Mouse (Mus musculus): Measurements from ENCODE around the gene Nkg7. TPM values are rescaled to one million over a fixed set of nuclear protein-coding genes. Genes with fewer than 3 reads are reported as not detected.

The Nkg7 gene
- polyA plus RNA-seq, 1 experiment from 2014 or later, result 0.45 TPM

GRCm38 (mm10) chr7:43442684-43443083 lies 5.8 kb downstream of the Nkg7 start:
- H3K4me2 ChIP-seq (ENCODE audit: low read length), result peak overlapping the region; percentile 94
- H3K27me3 ChIP-seq (replicated peaks; ENCODE audit: control insufficient read depth, insufficient read depth, low read length), result no peaks in the 10 kb centered on the region
- ATAC-seq, result 0 out of 2 replicates have a peak, but pooled peaks have one; percentile 1
- H3K36me3 ChIP-seq (ENCODE audit: control insufficient read depth, insufficient read depth, low read length), result no peaks in the 10 kb centered on the region
- peak overlapping the region; percentile 61 for H3K4me3 ChIP-seq (ENCODE audit: low read length)
- H3K4me1 ChIP-seq (ENCODE audit: control insufficient read depth, insufficient read depth, low read depth, low read length), result peaks cover 18% of the 10 kb centered on the region
- H3K9ac ChIP-seq (ENCODE audit: low read depth, low read length), result peak overlapping the region; percentile 77
- 13% methylated on average over 9 of the region's 9 CpGs for WGBS
- H3K9me3 ChIP-seq (ENCODE audit: control insufficient read depth, low read length), result no peaks in the 10 kb centered on the region
- H3K27ac ChIP-seq (ENCODE audit: low read depth, low read length), result peak overlapping the region; percentile 93

GRCm38 (mm10) chr7:43443126-43443916 lies 6.4 kb downstream of the Nkg7 start:
- H3K36me3 ChIP-seq (ENCODE audit: control insufficient read depth, insufficient read depth, low read length), result no peaks in the 10 kb centered on the region
- peak; percentile 83 for ATAC-seq
- no peaks in the 10 kb centered on the region for H3K9me3 ChIP-seq (ENCODE audit: control insufficient read depth, low read length)
- peak overlapping the region; percentile 61 for H3K4me3 ChIP-seq (ENCODE audit: low read length)
- under 1% methylated on average over 36 of the region's 36 CpGs for WGBS
- H3K27ac ChIP-seq (ENCODE audit: low read depth, low read length), result peak overlapping the region; percentile 93
- H3K9ac ChIP-seq (ENCODE audit: low read depth, low read length), result peak overlapping the region; percentile 77
- H3K4me1 ChIP-seq (ENCODE audit: control insufficient read depth, insufficient read depth, low read depth, low read length), result peaks cover 18% of the 10 kb centered on the region
- H3K27me3 ChIP-seq (replicated peaks; ENCODE audit: control insufficient read depth, insufficient read depth, low read length), result no peaks in the 10 kb centered on the region
- H3K4me2 ChIP-seq (ENCODE audit: low read length), result peak overlapping the region; percentile 94

DNA sequence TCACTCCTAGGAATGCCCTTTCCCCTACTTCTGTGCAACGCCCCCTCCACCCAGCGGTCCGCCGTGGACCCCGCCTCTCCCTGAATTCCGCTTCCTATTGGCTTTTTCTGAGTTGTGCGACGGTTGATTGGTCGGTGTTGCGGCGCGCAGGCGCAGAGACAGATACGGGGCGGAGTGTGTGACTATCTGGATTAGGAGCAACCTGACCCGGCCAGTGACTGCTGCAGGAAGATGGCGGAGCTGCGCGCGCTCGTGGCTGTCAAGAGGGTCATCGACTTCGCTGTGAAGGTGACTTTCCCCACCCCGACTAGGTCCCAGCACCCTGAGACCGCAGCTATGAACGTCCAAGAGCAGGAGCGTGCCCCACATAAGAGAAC lies 7.0 kb downstream of the Nkg7 start, which contains the start of the genes Etfb and Gm45233:
TSS of gene Etfb (plus strand) at position 167 of the 377 bp plus-strand sequence.
TSS of gene Gm45233 (plus strand) at position 212 of the 377 bp plus-strand sequence.
- 0% methylated on average over 27 of the region's 27 CpGs for WGBS
- Histone ChIP-seq H3K4me3 (ENCODE audit: low read length) (peak within 1 kb of the TSS; percentile 61), H3K4me1 (ENCODE audit: control insufficient read depth, insufficient read depth, low read depth, low read length) (peaks cover 18% of the 10 kb centered on the region), H3K27ac (ENCODE audit: low read depth, low read length) (peak within 1 kb of the TSS; percentile 93), H3K27me3 (replicated peaks; ENCODE audit: control insufficient read depth, insufficient read depth, low read length) (no peaks in the 10 kb centered on the region), H3K9ac (ENCODE audit: low read depth, low read length) (peak within 1 kb of the TSS; percentile 77), H3K36me3 (ENCODE audit: control insufficient read depth, insufficient read depth, low read length) (no peaks in the 10 kb centered on the region), H3K4me2 (ENCODE audit: low read length) (peak within 1 kb of the TSS; percentile 94), H3K9me3 (ENCODE audit: control insufficient read depth, low read length) (no peaks in the 10 kb centered on the region)
- peak; percentile 98 for ATAC-seq

DNA sequence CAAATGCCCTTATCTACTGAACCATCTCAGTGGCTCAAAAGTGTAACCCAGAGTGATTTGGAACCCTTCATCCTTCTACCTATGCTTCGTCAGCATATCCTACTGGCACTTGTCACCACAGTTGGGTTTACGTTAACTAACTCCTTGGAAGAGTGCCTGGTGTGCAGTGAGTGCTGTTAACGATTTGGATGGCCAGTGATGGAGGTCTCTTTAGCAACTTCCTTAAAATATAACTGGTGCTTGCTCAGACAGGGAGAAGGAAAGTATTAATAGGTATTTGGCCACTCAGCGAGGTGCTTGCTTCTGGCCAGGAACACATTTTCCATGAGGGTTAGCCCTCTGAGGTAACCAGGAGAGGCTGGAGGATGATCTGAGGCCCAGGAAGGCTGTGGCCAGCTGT lies 10.9 kb downstream of the Nkg7 start:
- Histone ChIP-seq H3K9ac (ENCODE audit: low read depth, low read length) (no peak overlapping the region), H3K4me2 (ENCODE audit: low read length) (no peak overlapping the region), H3K27me3 (replicated peaks; ENCODE audit: control insufficient read depth, insufficient read depth, low read length) (no peaks in the 10 kb centered on the region), H3K9me3 (ENCODE audit: control insufficient read depth, low read length) (no peaks in the 10 kb centered on the region), H3K27ac (ENCODE audit: low read depth, low read length) (no peak overlapping the region), H3K36me3 (ENCODE audit: control insufficient read depth, insufficient read depth, low read length) (peaks cover 6% of the 10 kb centered on the region), H3K4me1 (ENCODE audit: control insufficient read depth, insufficient read depth, low read depth, low read length) (peaks cover 13% of the 10 kb centered on the region), H3K4me3 (ENCODE audit: low read length) (no peak overlapping the region)
- 93% methylated on average over 4 of the region's 4 CpGs for WGBS
- no peak for ATAC-seq

- Histone ChIP-seq H3K36me3 (ENCODE audit: control insufficient read depth, insufficient read depth, low read length) (peaks cover 9% of the 10 kb centered on the region), H3K9ac (ENCODE audit: low read depth, low read length) (no peak overlapping the region), H3K27me3 (replicated peaks; ENCODE audit: control insufficient read depth, insufficient read depth, low read length) (no peaks in the 10 kb centered on the region), H3K9me3 (ENCODE audit: control insufficient read depth, low read length) (no peaks in the 10 kb centered on the region), H3K27ac (ENCODE audit: low read depth, low read length) (no peak overlapping the region), H3K4me1 (ENCODE audit: control insufficient read depth, insufficient read depth, low read depth, low read length) (peaks cover 10% of the 10 kb centered on the region), H3K4me3 (ENCODE audit: low read length) (no peak overlapping the region), H3K4me2 (ENCODE audit: low read length) (no peak overlapping the region)
- ATAC-seq, result no peak
- WGBS, result 98% methylated on average over 2 of the region's 3 CpGs
Observed at GRCm38 (mm10) chr7:43448246-43448645, 11.4 kb downstream of the Nkg7 start.

DNA sequence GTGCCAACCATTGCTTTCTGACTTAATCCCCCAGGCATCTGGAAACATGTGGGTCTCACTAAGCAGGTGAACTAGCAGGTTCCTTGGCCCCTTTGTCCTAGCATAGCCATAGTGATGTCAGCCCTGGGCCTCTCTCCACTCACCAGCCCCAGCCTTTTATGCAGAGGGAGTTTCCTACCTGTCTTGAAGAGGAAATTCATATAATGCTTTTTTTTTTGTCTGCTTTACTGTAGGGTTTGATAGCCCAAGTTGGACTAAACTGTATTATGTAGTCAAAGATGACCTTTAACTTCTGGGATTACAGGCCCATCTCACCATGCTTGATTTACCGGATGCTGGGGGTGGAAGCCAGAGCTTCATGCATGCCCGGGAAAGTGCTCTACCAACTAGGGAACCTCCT lies 12.9 kb downstream of the Nkg7 start:
- Histone ChIP-seq H3K36me3 (ENCODE audit: control insufficient read depth, insufficient read depth, low read length) (peaks cover 17% of the 10 kb centered on the region), H3K4me1 (ENCODE audit: control insufficient read depth, insufficient read depth, low read depth, low read length) (peaks cover 3% of the 10 kb centered on the region), H3K9ac (ENCODE audit: low read depth, low read length) (no peak overlapping the region), H3K4me2 (ENCODE audit: low read length) (no peak overlapping the region), H3K27ac (ENCODE audit: low read depth, low read length) (no peak overlapping the region), H3K9me3 (ENCODE audit: control insufficient read depth, low read length) (no peaks in the 10 kb centered on the region), H3K4me3 (ENCODE audit: low read length) (no peak overlapping the region), H3K27me3 (replicated peaks; ENCODE audit: control insufficient read depth, insufficient read depth, low read length) (no peaks in the 10 kb centered on the region)
- WGBS, result 98% methylated on average over 2 of the region's 2 CpGs
- no peak for ATAC-seq

DNA sequence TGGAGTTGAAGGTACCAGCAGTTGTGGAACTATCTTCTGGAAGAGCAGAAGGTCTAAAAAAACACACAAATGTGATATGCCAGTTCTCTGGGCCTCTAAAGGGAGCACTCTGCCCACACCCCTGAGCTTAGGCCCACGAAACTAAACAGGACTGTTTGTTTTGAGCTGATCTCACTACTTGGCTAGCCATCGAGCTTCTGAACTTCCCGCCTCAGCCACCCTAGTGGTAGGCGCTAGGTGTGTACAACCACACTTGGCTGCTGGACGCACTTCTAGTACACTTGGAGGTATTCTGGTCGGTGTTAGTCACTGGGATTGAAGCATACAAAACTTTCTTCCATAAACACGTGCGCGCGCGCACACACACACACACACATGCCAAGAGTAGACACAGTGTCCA lies 14.9 kb downstream of the Nkg7 start:
- 94% methylated on average over 11 of the region's 11 CpGs for WGBS
- H3K9me3 ChIP-seq (ENCODE audit: control insufficient read depth, low read length), result no peaks in the 10 kb centered on the region
- no peak overlapping the region for H3K4me2 ChIP-seq (ENCODE audit: low read length)
- H3K4me3 ChIP-seq (ENCODE audit: low read length), result no peak overlapping the region
- peaks cover 25% of the 10 kb centered on the region for H3K36me3 ChIP-seq (ENCODE audit: control insufficient read depth, insufficient read depth, low read length)
- H3K27me3 ChIP-seq (replicated peaks; ENCODE audit: control insufficient read depth, insufficient read depth, low read length), result no peaks in the 10 kb centered on the region
- H3K27ac ChIP-seq (ENCODE audit: low read depth, low read length), result no peak overlapping the region
- no peak overlapping the region for H3K9ac ChIP-seq (ENCODE audit: low read depth, low read length)
- no peak for ATAC-seq
- H3K4me1 ChIP-seq (ENCODE audit: control insufficient read depth, insufficient read depth, low read depth, low read length), result no peaks in the 10 kb centered on the region

DNA sequence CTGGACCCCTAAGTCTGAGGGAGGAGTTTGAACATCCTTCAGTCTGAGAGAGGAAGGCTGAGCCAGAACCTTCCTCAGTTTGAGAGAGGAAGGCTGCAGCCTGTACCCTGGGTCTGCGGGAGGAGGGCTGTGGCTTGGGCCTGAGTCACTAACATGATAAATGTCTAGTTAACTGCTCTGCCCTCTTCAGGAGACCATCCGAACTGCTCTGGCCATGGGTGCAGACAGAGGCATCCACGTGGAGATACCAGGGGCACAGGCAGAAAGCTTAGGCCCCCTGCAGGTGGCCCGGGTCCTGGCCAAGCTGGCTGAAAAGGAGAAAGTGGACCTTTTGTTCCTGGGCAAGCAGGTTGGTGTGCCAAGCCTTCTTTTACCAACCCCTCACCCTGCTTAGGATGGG lies 15.7 kb downstream of the Nkg7 start:
- WGBS, result 50% methylated on average over 4 of the region's 4 CpGs
- peaks cover 34% of the 10 kb centered on the region for H3K36me3 ChIP-seq (ENCODE audit: control insufficient read depth, insufficient read depth, low read length)

DNA sequence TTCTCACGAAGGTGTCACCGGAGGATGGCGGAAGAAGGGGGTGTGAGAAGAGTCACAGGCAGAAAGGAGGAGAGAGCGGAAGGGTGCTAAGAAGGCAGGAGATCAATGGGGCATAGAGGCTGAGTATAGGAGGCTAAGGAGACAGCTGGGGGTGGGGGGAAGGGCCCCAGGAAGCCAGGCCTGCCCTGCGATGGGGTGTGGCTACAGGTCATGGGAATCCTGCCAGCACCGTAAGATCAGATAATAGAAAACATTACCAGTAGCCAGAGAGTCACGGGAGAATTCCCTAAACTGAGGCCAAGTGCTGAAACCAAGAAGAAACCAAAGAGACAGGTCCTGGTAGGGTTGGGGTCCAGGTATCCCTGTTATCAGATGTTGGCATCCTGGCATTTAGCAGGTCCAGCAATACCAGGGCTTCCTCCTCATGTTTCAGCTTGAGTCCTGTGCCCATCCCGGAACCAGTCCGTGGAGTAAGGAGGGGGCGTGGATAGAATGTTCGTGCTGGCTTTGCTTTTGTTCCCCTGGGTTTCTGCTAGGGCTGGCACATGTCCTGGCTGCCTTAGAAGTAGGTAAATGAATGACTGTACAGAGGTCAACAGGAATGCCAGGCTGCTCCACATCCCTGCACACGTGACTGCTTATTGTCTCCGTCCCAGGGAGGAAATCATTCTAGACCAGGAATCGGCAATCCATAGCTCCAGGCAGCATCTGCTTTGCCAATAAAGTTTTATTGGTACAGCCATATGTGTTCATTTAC lies 16.9 kb downstream of the Nkg7 start:
- no peaks in the 10 kb centered on the region for H3K4me1 ChIP-seq (ENCODE audit: control insufficient read depth, insufficient read depth, low read depth, low read length)
- 87% methylated on average over 14 of the region's 14 CpGs for WGBS
- ATAC-seq, result no peak
- peaks cover 36% of the 10 kb centered on the region for H3K36me3 ChIP-seq (ENCODE audit: control insufficient read depth, insufficient read depth, low read length)
- no peak overlapping the region for H3K4me3 ChIP-seq (ENCODE audit: low read length)
- H3K9ac ChIP-seq (ENCODE audit: low read depth, low read length), result no peak overlapping the region
- no peaks in the 10 kb centered on the region for H3K9me3 ChIP-seq (ENCODE audit: control insufficient read depth, low read length)
- no peaks in the 10 kb centered on the region for H3K27me3 ChIP-seq (replicated peaks; ENCODE audit: control insufficient read depth, insufficient read depth, low read length)
- no peak overlapping the region for H3K4me2 ChIP-seq (ENCODE audit: low read length)
- H3K27ac ChIP-seq (ENCODE audit: low read depth, low read length), result no peak overlapping the region

More for the DNA sequence above, 15.7 kb downstream of the Nkg7 start:
- no peak for ATAC-seq
- Histone ChIP-seq H3K4me1 (ENCODE audit: control insufficient read depth, insufficient read depth, low read depth, low read length) (no peaks in the 10 kb centered on the region), H3K4me2 (ENCODE audit: low read length) (no peak overlapping the region), H3K27me3 (replicated peaks; ENCODE audit: control insufficient read depth, insufficient read depth, low read length) (no peaks in the 10 kb centered on the region), H3K9me3 (ENCODE audit: control insufficient read depth, low read length) (no peaks in the 10 kb centered on the region), H3K9ac (ENCODE audit: low read depth, low read length) (no peak overlapping the region), H3K4me3 (ENCODE audit: low read length) (no peak overlapping the region), H3K27ac (ENCODE audit: low read depth, low read length) (no peak overlapping the region)
